Mouse (Mus musculus): ENCODE data around the gene Hist1h1d. TPM values are rescaled to one million over a fixed set of nuclear protein-coding genes. Genes with fewer than 3 reads are reported as not detected.
A peak's percentile ranks its signal among the peaks of the same experiment; 100 is the strongest.
"Not testable (repeated sequence)": the region's sequence is repeated elsewhere in the genome, so short reads cannot be mapped to it uniquely, and the experiment has no call there.

The Hist1h1d gene
- total and polyA plus RNA-seq, 3 experiments, result 0.04 to 0.91 (median 0.86) TPM

- H3K9ac ChIP-seq (ENCODE audit: low read depth, low read length); H3K4me1 ChIP-seq (ENCODE audit: control insufficient read depth, insufficient read depth, low read length); H3K36me3 ChIP-seq (ENCODE audit: control insufficient read depth, insufficient read depth, low read length); intact Hi-C loops (cut with DNase I); H3K27me3 ChIP-seq (ENCODE audit: control insufficient read depth, insufficient read depth, low read length); H3K79me2 ChIP-seq (replicated peaks; ENCODE audit: control insufficient read depth, insufficient read depth, low read length); DNase-seq: not testable (repeated sequence)
- peak overlapping the region; percentile 43 for H3K4me3 ChIP-seq
- H3K27ac ChIP-seq, result peak overlapping the region; percentile 6; the same call in 1 of the 2 replicates
- 9% methylated on average over 11 of the region's 39 CpGs for WGBS
Measured at GRCm38 (mm10) chr13:23574546-23575170, 21.6 kb downstream of the Hist1h1d start.

- WGBS, result 9% methylated on average over 18 of the region's 18 CpGs
- Histone ChIP-seq H3K79me2 (replicated peaks; ENCODE audit: control insufficient read depth, insufficient read depth, low read length) (no peaks in the 10 kb centered on the region), H3K27me3 (ENCODE audit: control insufficient read depth, insufficient read depth, low read length) (no peaks in the 10 kb centered on the region), H3K4me3 (peak within 1 kb of the TSS; percentile 47), H3K4me1 (ENCODE audit: control insufficient read depth, insufficient read depth, low read length) (peaks cover 4% of the 10 kb centered on the region), H3K9ac (ENCODE audit: low read depth, low read length) (peak within 1 kb of the TSS; percentile 52; the same call in 1 of the 2 replicates), H3K36me3 (ENCODE audit: control insufficient read depth, insufficient read depth, low read length) (peaks cover 6% of the 10 kb centered on the region), H3K27ac (peak within 1 kb of the TSS; percentile 6)
- peak; percentile 39; the same call in 1 of the 2 replicates for TF ChIP-seq POLR2A (IDR thresholded peaks at IDR 0.05; ENCODE audit: insufficient read depth, low read depth, low read length)
- TF ChIP-seq CTCF (IDR thresholded peaks at IDR 0.05), result no peak
- DNase-seq, result peak in 1 of 2 experiments; percentile 46
- intact Hi-C loops (cut with DNase I), result no loop called here
Measured at GRCm38 (mm10) chr13:23575271-23575851, 22.3 kb downstream of the Hist1h1d start, which contains the start of gene Hist1h3d. Gene Hist1h3d, plus strand, starts transcription at chr13:23575763.

- H3K4me1 ChIP-seq (ENCODE audit: control insufficient read depth, insufficient read depth, low read length); H3K27me3 ChIP-seq (ENCODE audit: control insufficient read depth, insufficient read depth, low read length); H3K79me2 ChIP-seq (replicated peaks; ENCODE audit: control insufficient read depth, insufficient read depth, low read length); DNase-seq; H3K36me3 ChIP-seq (ENCODE audit: control insufficient read depth, insufficient read depth, low read length); H3K27ac ChIP-seq; intact Hi-C loops (cut with DNase I): not testable (repeated sequence)
- WGBS, result 13% methylated on average over 15 of the region's 40 CpGs
- Histone ChIP-seq H3K9ac (ENCODE audit: low read depth, low read length) (peak overlapping the region; percentile 52; the same call in 1 of the 2 replicates), H3K4me3 (peak overlapping the region; percentile 47)
Measured at GRCm38 (mm10) chr13:23575864-23576313, 22.8 kb downstream of the Hist1h1d start.

GRCm38 (mm10) chr13:23576351-23576881 is 23.4 kb downstream of the Hist1h1d start:
- Histone ChIP-seq H3K36me3 (ENCODE audit: control insufficient read depth, insufficient read depth, low read length) (peaks cover 6% of the 10 kb centered on the region), H3K9ac (ENCODE audit: low read depth, low read length) (no peak overlapping the region), H3K4me1 (ENCODE audit: control insufficient read depth, insufficient read depth, low read length) (peaks cover 4% of the 10 kb centered on the region), H3K27ac (no peak overlapping the region), H3K4me3 (peak overlapping the region; percentile 33; the same call in 1 of the 2 replicates), H3K27me3 (ENCODE audit: control insufficient read depth, insufficient read depth, low read length) (no peaks in the 10 kb centered on the region), H3K79me2 (replicated peaks; ENCODE audit: control insufficient read depth, insufficient read depth, low read length) (no peaks in the 10 kb centered on the region)
- no peak for DNase-seq
- 61% methylated on average over 7 of the region's 7 CpGs for whole genome bisulfite sequencing
- intact Hi-C loops (cut with DNase I), result no loop called here
- TF ChIP-seq EP300 (IDR thresholded peaks at IDR 0.05; ENCODE audit: insufficient read depth, low read depth, low read length), result no peak
- TF ChIP-seq CTCF (IDR thresholded peaks at IDR 0.05), result no peak
- TF ChIP-seq POLR2A (IDR thresholded peaks at IDR 0.05; ENCODE audit: insufficient read depth, low read depth, low read length), result no peak

- H3K27me3 ChIP-seq (ENCODE audit: control insufficient read depth, insufficient read depth, low read length), result no peaks in the 10 kb centered on the region
- TF ChIP-seq POLR2A (IDR thresholded peaks at IDR 0.05; ENCODE audit: insufficient read depth, low read depth, low read length), result no peak
- no peak for TF ChIP-seq CTCF (IDR thresholded peaks at IDR 0.05)
- TF ChIP-seq EP300 (IDR thresholded peaks at IDR 0.05; ENCODE audit: insufficient read depth, low read depth, low read length), result no peak
- intact Hi-C loops (cut with DNase I), result no loop called here
- no peak overlapping the region for H3K4me3 ChIP-seq
- H3K27ac ChIP-seq, result no peak overlapping the region
- no peaks in the 10 kb centered on the region for H3K79me2 ChIP-seq (replicated peaks; ENCODE audit: control insufficient read depth, insufficient read depth, low read length)
- peaks cover 5% of the 10 kb centered on the region for H3K36me3 ChIP-seq (ENCODE audit: control insufficient read depth, insufficient read depth, low read length)
- peaks cover 3% of the 10 kb centered on the region for H3K4me1 ChIP-seq (ENCODE audit: control insufficient read depth, insufficient read depth, low read length)
- H3K9ac ChIP-seq (ENCODE audit: low read depth, low read length), result no peak overlapping the region
- no peak for DNase-seq
- WGBS, result 62% methylated on average over 6 of the region's 6 CpGs
Measured at GRCm38 (mm10) chr13:23576906-23577639, 24.0 kb downstream of the Hist1h1d start.

GRCm38 (mm10) chr13:23577835-23578234 is 24.8 kb downstream of the Hist1h1d start:
- 96% methylated on average over 1 of the region's 1 CpGs for WGBS
- Histone ChIP-seq H3K9ac (ENCODE audit: low read depth, low read length) (no peak overlapping the region), H3K4me3 (no peak overlapping the region), H3K36me3 (ENCODE audit: control insufficient read depth, insufficient read depth, low read length) (peaks cover 4% of the 10 kb centered on the region; the same call in 1 of the 2 replicates), H3K79me2 (replicated peaks; ENCODE audit: control insufficient read depth, insufficient read depth, low read length) (no peaks in the 10 kb centered on the region), H3K4me1 (ENCODE audit: control insufficient read depth, insufficient read depth, low read length) (peaks cover 1% of the 10 kb centered on the region), H3K27ac (no peak overlapping the region), H3K27me3 (ENCODE audit: control insufficient read depth, insufficient read depth, low read length) (no peaks in the 10 kb centered on the region)
- TF ChIP-seq POLR2A (IDR thresholded peaks at IDR 0.05; ENCODE audit: insufficient read depth, low read depth, low read length) (no peak), CTCF (IDR thresholded peaks at IDR 0.05) (no peak), EP300 (IDR thresholded peaks at IDR 0.05; ENCODE audit: insufficient read depth, low read depth, low read length) (no peak)
- intact Hi-C loops (cut with DNase I), result no loop called here
- DNase-seq, result no peak
